Mouse (Mus musculus): Measurements from ENCODE around the gene Hspa4.

DNA sequence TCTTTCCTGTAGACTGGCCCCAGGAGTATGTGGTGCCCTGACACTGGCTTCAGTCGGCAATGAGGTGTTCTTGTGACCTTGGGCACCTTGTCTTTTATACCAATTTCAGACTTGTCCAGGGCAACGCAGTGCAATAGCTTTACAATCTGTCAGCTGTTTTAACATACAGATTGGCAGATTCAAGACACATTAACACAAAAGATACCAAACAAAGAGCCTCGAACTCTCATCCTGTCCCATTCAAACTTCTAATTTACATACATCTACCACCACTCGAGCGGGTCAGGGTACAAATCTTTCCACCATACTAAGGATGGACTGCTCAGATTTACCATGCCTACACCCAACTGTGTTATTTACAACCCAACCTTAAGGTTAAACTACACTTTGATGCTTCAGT is 39.7 kb downstream of the Hspa4 start:
- no peak for TF ChIP-seq CTCF (IDR thresholded peaks at IDR 0.05; ENCODE audit: low read depth, low read length)
- TF ChIP-seq POLR2A (IDR thresholded peaks at IDR 0.05; ENCODE audit: borderline replicate concordance, low read depth, low read length) = no peak
